Mouse (Mus musculus): ENCODE data around the gene Aoc1.

Gene Aoc1

GRCm38 (mm10) chr6:48872596-48872995, at the start of gene Aoc1:
Gene Aoc1, plus strand, starts transcription at chr6:48872896.
- no peak for DNase-seq

DNA sequence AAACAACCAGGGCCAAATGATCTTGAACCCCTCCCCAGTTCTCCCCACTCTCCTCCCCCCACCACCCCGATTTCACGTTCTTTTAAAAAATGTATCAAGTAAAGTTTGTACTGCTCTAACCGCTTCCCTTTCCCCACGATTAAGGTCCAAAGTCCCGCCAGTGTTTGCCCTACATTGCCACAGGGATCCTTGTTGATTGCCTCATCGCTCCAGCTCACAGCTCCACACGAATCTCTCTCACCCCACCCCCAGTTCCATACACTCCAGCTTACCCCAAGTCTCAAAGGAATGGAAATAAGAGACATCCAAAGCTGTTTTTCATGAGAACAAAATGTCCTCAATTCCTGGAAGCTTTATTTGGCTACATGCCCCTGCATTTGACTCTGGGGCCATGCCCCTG, 47.7 kb upstream of the Aoc1 start:
- no peak for DNase-seq

DNA sequence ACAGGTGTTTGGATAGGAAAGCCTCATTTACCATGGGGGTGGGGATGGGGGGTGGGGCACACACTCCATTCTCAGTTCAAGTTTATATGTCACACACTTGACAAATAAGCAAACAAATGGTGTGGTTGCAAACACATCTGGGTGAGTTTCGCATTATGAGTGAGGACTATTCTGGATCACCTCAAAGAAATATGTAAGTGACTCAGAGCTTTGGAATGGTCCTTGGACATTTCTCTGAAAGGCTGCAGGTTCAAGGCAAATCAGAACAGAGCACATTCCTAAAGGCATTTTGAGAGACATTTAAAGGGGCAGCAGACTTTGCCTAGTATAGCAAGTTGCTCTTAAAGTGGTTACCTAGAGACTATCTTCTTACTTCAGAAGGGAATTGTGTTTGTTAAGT, 43.7 kb upstream of the Aoc1 start:
- no peak for DNase-seq

GRCm38 (mm10) chr6:48829651-48830050, 43.0 kb upstream of the Aoc1 start:
- no peak for DNase-seq

DNA sequence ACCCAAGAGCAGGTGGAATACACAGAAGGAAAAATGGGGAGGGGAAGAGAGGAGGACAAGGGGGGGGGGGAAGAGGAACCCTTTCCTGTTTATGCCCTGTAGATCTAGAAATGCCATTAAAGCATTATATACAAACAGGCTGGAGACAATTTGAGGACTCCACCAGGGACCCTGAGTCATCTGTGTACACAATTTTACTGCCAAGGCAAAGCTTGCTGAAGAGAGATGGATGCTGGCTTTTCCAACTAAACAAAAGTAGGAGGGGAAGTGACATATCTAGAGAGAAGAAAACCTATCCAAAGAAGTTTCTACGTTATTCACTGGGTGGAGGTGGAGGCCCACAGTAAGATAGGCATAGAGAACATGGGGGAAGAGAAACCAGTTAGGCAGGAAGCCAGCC, 42.5 kb upstream of the Aoc1 start:
- DNase-seq: no peak

DNA sequence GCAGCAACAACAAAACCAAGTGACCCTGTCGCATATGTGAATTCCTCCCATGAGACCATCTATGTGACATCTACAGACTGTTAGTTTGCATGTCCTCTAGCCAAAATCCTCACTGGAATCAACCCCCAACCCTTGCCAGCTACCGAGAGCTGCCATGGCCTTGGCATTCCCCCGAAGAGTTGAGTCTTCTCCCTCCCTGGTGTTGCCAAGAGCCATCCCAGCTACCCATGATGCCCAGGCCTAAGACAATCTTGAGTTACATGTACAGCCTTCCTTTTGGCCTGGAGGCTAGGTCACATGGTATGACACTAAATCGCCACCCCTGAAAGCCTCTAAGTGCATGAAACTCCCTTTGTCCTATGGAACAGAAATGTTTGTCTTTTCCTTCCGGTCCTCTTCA, 41.6 kb upstream of the Aoc1 start:
- DNase-seq: no peak

DNA sequence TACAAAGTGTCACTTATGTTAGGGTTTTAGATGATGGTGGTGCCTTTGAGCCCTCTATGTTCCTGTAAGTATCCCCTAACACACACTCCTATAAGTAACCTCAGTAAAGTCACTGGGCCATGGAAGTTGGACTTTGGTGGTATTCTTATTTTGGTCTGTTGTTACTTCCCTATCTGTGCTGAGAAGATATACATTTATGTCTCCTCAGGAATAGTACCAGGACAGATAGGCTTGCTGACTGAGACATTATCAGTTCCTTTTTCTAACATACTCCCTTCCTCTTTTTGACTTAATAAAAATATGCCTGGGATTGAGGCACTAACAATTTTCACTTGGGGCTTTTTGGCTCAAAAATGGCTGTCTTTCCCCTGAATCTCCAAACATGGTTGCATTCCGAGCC, 40.3 kb upstream of the Aoc1 start:
- no peak for DNase-seq

- no peak for DNase-seq
These were observed 39.2 kb upstream of the Aoc1 start for GRCm38 (mm10) chr6:48833515-48833914.

DNA sequence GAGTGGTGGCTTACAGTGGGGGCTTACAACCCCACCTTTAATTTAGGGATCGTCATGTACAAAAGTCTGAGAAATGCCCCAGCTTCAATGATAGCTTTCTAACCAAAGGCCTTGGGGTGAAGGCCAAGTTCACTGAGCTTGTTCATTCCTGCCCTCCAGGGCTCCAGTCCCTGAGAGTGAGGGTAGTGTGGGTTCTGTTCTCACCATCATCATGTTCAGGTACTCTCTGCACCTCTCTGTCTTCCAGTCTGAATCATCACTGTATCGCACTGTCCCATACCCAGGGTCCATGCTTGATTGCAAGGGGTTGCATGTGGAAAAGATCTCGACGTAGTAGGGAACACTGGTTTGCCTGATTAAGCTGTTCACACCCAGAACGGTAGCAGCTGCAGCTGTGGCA, 37.5 kb upstream of the Aoc1 start:
- no peak for DNase-seq

DNA sequence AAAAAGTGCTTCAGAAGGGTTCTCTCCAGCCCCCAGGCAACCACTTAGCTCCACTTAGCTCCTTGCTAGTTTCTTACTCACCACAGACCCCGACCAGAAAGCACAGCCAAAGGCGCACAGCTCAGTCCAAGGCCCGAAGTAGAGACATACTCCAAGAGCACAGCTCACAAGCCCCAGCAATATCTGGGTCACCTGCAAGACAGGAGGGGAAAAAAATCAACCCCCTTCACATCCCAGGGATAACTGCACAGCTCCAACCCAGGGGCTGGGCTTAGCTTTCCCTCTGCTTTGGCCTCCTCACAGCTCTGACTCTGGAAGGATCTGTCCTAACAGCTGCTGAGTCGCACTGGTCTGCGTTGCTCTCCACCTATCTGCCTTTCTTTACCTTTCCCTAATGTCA, 36.5 kb upstream of the Aoc1 start:
- no peak for DNase-seq

- DNase-seq: no peak
These were observed 35.2 kb upstream of the Aoc1 start for GRCm38 (mm10) chr6:48837516-48837915.

- DNase-seq: no peak
These were observed 34.2 kb upstream of the Aoc1 start for GRCm38 (mm10) chr6:48838321-48839080.

GRCm38 (mm10) chr6:48840371-48840969, 32.2 kb upstream of the Aoc1 start, which contains the start of gene Tmem176a:
Gene Tmem176a, plus strand, starts transcription at chr6:48840919.
- DNase-seq: no peak

- DNase-seq: peak; percentile 39
These were observed 31.6 kb upstream of the Aoc1 start, which contains the start of gene Tmem176b for GRCm38 (mm10) chr6:48840973-48841625. Gene Tmem176b, minus strand, starts transcription at chr6:48841496.

GRCm38 (mm10) chr6:48842111-48842842, 30.4 kb upstream of the Aoc1 start:
- DNase-seq: no peak

DNA sequence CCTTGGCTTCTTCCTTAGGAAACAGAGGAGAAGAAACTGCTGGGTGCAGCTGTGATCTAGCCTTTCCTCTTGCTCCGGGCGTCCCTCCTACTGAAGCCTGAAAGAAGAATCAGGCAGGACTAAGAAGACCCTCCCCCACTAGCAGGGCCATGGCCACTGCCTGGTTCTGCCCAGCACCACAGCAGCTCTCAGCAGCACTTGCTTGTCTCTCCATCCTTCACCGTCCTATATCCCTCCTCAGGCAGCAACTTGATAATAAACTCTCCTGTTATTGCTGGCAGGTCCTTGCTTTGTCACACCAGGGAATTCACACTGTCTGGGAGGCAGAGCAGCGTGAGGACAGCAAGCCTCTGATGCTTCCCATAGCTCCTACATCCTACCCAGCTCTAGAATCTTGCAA, 27.6 kb upstream of the Aoc1 start:
- no peak for DNase-seq

- DNase-seq: no peak
These were observed 20.7 kb upstream of the Aoc1 start for GRCm38 (mm10) chr6:48851820-48852491.

- no peak for DNase-seq
These were observed 18.5 kb upstream of the Aoc1 start for GRCm38 (mm10) chr6:48854155-48854554.

DNA sequence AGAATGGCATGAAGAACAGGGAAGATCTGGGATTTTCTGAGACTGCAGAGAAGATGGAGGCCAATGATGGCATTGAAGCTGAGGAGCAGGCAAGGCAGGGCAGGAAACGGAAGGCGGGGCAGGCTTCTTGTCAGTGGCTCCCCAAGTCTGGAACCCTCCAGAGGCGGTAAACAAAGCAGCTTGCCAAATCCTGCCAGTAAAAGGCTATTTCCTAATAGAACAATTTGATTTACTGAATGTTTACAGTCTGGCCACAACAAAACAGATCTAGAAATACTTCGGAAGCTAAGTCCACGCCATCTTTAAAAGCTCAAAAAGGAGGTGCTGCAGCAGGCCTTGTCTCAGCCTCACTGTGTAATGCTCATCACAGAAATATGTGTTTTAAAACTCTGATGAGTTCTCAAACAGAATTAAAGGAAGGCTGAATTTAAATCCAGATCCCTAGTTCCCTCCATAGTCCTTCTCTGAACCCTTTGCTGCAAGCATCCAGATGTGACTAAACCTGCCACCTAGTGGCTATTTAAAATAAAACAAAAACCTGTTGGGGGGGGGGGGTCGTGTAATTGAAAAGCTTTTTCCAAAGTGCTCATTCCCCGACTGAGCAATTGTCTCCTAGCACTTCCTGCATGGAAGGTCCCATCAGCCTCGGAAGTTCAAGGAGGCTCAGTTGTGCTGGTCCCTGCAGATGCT, 14.9 kb upstream of the Aoc1 start:
- DNase-seq: no peak

GRCm38 (mm10) chr6:48860130-48860815, 12.4 kb upstream of the Aoc1 start:
- DNase-seq: peak; percentile 16

GRCm38 (mm10) chr6:48860851-48861250, 11.8 kb upstream of the Aoc1 start:
- no peak for DNase-seq

Data from cerebellum, adult 9-10 months (tissue).